Mouse (Mus musculus): ENCODE data around the gene Kcnab2.

GRCm38 (mm10) chr4:152440882-152441281 lies 36.8 kb downstream of the Kcnab2 start:
- TF ChIP-seq POLR2A (IDR thresholded peaks at IDR 0.05; ENCODE audit: control insufficient read depth, low read depth, low read length) (no peak), CTCF (IDR thresholded peaks at IDR 0.05; ENCODE audit: control insufficient read depth, insufficient read depth, insufficient replicate concordance, low read depth, low read length) (no peak)
